Mouse (Mus musculus) adrenal gland, adult 2 months (tissue): ENCODE data around the gene Kcnj9. TPM values are rescaled to one million over a fixed set of nuclear protein-coding genes. Genes with fewer than 3 reads are reported as not detected.

Experiments used
- DNase-seq: peaks from one replicate; pipeline ENCODE4 v3.0.0; 2021
- polyA plus RNA-seq: library from polyadenylated mRNA; depleted of rRNA; stranded (reverse); fragments of >200 nt; gene quantifications from 2 replicates; pipeline ENCODE4 v1.2.3, GENCODE M21; 2012
- total RNA-seq, 2 experiments: library from RNA; stranded (reverse); gene quantifications; 2 replicates each; pipeline ENCODE4 v1.2.3; 2021

Kcnj9 gene
- total and polyA plus RNA-seq, 3 experiments = 0.09 to 0.67 (median 0.17) TPM

- DNase-seq = no peak
These were observed 16.2 kb downstream of the Kcnj9 start for GRCm38 (mm10) chr1:172312768-172313561.

- peak; percentile 96 for DNase-seq
These were observed 17.0 kb downstream of the Kcnj9 start for GRCm38 (mm10) chr1:172311921-172312767.

GRCm38 (mm10) chr1:172311248-172311906, 17.7 kb downstream of the Kcnj9 start:
- DNase-seq = peak; percentile 83

GRCm38 (mm10) chr1:172309699-172310398, 19.3 kb downstream of the Kcnj9 start:
- peak; percentile 90 for DNase-seq

- DNase-seq = no peak
These were observed 20.7 kb downstream of the Kcnj9 start for GRCm38 (mm10) chr1:172308409-172308808.

- DNase-seq = no peak
These were observed 21.2 kb downstream of the Kcnj9 start for GRCm38 (mm10) chr1:172307936-172308335.

- DNase-seq = no peak
These were observed 22.2 kb downstream of the Kcnj9 start for GRCm38 (mm10) chr1:172306885-172307284.

- no peak for DNase-seq
These were observed 22.9 kb downstream of the Kcnj9 start for GRCm38 (mm10) chr1:172306196-172306595.

- peak; percentile 38 for DNase-seq
These were observed 23.5 kb downstream of the Kcnj9 start for GRCm38 (mm10) chr1:172305635-172306034.

- DNase-seq = no peak
These were observed 24.0 kb downstream of the Kcnj9 start for GRCm38 (mm10) chr1:172305153-172305552.

- no peak for DNase-seq
These were observed 24.7 kb downstream of the Kcnj9 start for GRCm38 (mm10) chr1:172304443-172304842.

- DNase-seq = no peak
These were observed 26.3 kb downstream of the Kcnj9 start for GRCm38 (mm10) chr1:172302851-172303250.

GRCm38 (mm10) chr1:172302311-172302710, 26.8 kb downstream of the Kcnj9 start:
- DNase-seq = no peak

GRCm38 (mm10) chr1:172301180-172301579, 27.9 kb downstream of the Kcnj9 start:
- no peak for DNase-seq

GRCm38 (mm10) chr1:172300247-172300646, 28.9 kb downstream of the Kcnj9 start:
- peak; percentile 79 for DNase-seq

GRCm38 (mm10) chr1:172299528-172299927, 29.6 kb downstream of the Kcnj9 start:
- DNase-seq = peak; percentile 23

- DNase-seq = no peak
These were observed 31.2 kb downstream of the Kcnj9 start, which contains the start of gene Atp1a2 for GRCm38 (mm10) chr1:172297611-172298537. Atp1a2 (minus strand) TSS chr1:172298064.

GRCm38 (mm10) chr1:172296816-172297510, 32.2 kb downstream of the Kcnj9 start:
- DNase-seq = peak; percentile 68

GRCm38 (mm10) chr1:172295751-172296197, 33.3 kb downstream of the Kcnj9 start:
- no peak for DNase-seq

GRCm38 (mm10) chr1:172293449-172293848, 35.7 kb downstream of the Kcnj9 start:
- no peak for DNase-seq
